Mouse (Mus musculus) intestine, embryonic 15.5 days (tissue): ENCODE data around the gene Glis3. TPM values are rescaled to one million over a fixed set of nuclear protein-coding genes. Genes with fewer than 3 reads are reported as not detected.

Source experiments
- ATAC-seq: fragments of 200-750 bp; cut with Nextera tagmentation; 2 replicates; pipeline ENCODE4 v1.8.0; 2017; ENCODE audit warnings: moderate TSS enrichment, moderate library complexity
- H3K27ac ChIP-seq: fragments of 300-500 bp; sonication (generic); 2 replicates; pipeline ENCODE4 v1.5.1; 2015; ENCODE audit warnings: mild to moderate bottlenecking, inconsistent platforms
- H3K27me3 ChIP-seq: fragments of 300-500 bp; sonication (generic); replicated peaks from 2 replicates; pipeline ENCODE4 v1.6.1; 2015; ENCODE audit warnings: inconsistent platforms
- H3K36me3 ChIP-seq: fragments of 300-500 bp; sonication (generic); 2 replicates; pipeline ENCODE4 v1.6.1; 2015; ENCODE audit warnings: inconsistent platforms
- H3K4me1 ChIP-seq: fragments of 300-500 bp; sonication (generic); replicated peaks from 2 replicates; pipeline ENCODE4 v1.6.1; 2015; ENCODE audit warnings: inconsistent platforms
- H3K4me2 ChIP-seq: fragments of 300-500 bp; sonication (generic); replicated peaks from 2 replicates; pipeline ENCODE4 v1.6.1; 2015; ENCODE audit warnings: mild to moderate bottlenecking, inconsistent platforms
- H3K4me3 ChIP-seq: fragments of 300-500 bp; sonication (generic); replicated peaks from 2 replicates; pipeline ENCODE4 v1.5.1; 2015; ENCODE audit warnings: inconsistent platforms
- H3K9ac ChIP-seq: fragments of 300-500 bp; sonication (generic); 2 replicates; pipeline ENCODE4 v1.6.1; 2015; ENCODE audit warnings: inconsistent platforms
- H3K9me3 ChIP-seq: fragments of 300-500 bp; sonication (generic); 2 replicates; pipeline ENCODE4 v1.6.1; 2016; ENCODE audit warnings: inconsistent platforms
- WGBS: fragments of 180-500 bp; shearing (Covaris S2); methylation state at CpG from one replicate; pipeline ENCODE4 v1.1.7; 2015; 5-methylcytosine and 5-hydroxymethylcytosine counted together
- polyA plus RNA-seq: library from polyadenylated mRNA; unstranded; fragments of >200 nt; fragmentation: Nextera tagmentation; extraction: Ambion mirVana; gene quantifications from 2 replicates; pipeline ENCODE4 v1.2.1, GENCODE M21; 2015

Gene Glis3
- polyA plus RNA-seq, 1 experiment from 2014 or later: 1.3 TPM

DNA sequence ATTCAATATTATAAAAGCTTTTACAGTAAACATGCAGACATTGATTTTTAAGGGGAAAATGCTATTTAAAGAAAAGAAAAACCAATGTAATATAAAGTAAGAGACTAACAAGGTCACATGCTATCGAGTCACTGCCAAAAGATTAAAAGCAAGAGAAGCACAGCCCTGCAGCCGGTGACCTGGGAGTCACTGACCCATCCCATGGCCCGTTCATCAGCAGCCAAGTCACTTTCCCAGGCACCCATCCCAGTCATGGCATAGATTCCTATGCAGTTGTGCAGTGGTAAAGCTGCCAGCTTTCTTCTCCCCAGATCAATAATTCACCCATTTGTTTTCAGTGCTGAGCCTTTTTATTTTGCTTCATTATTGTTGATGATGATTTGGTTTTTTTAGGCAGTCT, 110.0 kb downstream of the Glis3 start:
- no peak for ATAC-seq
- H3K36me3 ChIP-seq: no peaks in the 10 kb centered on the region
- 74% methylated on average over 3 of the region's 3 CpGs for WGBS
- H3K27ac ChIP-seq: no peak overlapping the region
- H3K4me3 ChIP-seq: no peak overlapping the region
- H3K9me3 ChIP-seq: no peaks in the 10 kb centered on the region
- no peaks in the 10 kb centered on the region for H3K4me1 ChIP-seq
- H3K9ac ChIP-seq: no peak overlapping the region
- no peaks in the 10 kb centered on the region for H3K27me3 ChIP-seq
- H3K4me2 ChIP-seq: no peak overlapping the region

DNA sequence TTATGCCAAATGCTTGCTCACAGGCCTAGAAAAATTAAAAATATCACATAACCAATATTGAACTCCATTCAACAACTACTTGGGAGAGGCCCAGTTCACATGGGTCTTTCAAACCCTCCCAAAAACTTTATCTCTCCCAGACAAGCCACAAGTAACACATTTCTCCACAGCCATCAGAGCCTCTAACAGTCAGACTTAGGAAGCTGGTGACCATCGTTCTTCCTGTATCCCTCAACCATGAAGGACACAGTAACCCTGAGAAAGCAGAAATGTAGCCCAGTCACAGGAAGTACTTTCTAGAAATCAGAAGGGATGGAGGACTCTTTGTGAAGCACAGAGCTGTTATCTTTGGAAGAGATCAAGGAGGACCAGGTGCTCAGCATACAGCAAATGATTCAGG, 112.8 kb downstream of the Glis3 start:
- no peak for ATAC-seq
- H3K27me3 ChIP-seq: no peaks in the 10 kb centered on the region
- H3K36me3 ChIP-seq: no peaks in the 10 kb centered on the region
- H3K4me1 ChIP-seq: no peaks in the 10 kb centered on the region
- H3K9me3 ChIP-seq: no peaks in the 10 kb centered on the region
- whole genome bisulfite sequencing: 74% methylated on average over 1 of the region's 1 CpGs
- H3K9ac ChIP-seq: no peak overlapping the region
- H3K4me2 ChIP-seq: no peak overlapping the region
- H3K4me3 ChIP-seq: no peak overlapping the region
- no peak overlapping the region for H3K27ac ChIP-seq

DNA sequence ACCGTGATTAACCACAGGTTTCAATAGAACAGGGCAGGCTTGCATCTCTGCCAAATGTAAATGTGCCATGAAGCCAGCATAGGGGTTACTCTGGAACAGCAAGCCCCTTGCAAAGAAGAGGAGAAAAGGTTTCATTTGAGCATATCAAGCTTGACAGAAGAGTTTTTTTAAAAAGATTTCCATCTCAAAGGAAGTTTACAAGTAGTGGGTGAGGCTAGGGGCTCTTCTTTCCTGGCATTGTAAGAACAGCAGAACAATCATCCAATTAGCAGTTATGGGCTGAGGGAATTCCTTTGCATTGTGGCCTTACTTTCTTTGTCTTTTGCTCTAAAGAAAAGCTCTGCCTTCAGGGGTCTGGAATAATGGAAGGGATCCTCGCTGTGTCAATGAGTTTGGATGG, 113.3 kb downstream of the Glis3 start:
- Histone ChIP-seq H3K9me3 (no peaks in the 10 kb centered on the region), H3K4me3 (no peak overlapping the region), H3K9ac (no peak overlapping the region), H3K27me3 (no peaks in the 10 kb centered on the region), H3K36me3 (no peaks in the 10 kb centered on the region), H3K4me1 (no peaks in the 10 kb centered on the region), H3K27ac (no peak overlapping the region), H3K4me2 (no peak overlapping the region)
- no peak for ATAC-seq
- WGBS: 42% methylated on average over 2 of the region's 2 CpGs

DNA sequence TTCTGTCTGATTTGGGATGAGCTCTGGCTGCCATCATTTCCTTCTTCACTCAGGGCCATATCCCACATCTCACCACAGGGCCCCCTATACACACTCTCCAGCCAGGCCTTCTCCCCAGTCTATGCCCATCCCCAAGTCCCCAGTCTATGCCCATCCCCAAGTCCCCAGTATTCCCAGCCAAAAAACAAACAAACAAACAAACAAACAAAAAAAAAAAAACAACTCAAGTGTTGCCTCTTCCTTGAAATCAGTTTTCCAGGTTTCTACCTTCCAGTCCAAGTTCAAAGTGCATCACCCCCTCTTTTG, 118.2 kb downstream of the Glis3 start:
- Histone ChIP-seq H3K9ac (no peak overlapping the region), H3K9me3 (no peaks in the 10 kb centered on the region), H3K27ac (no peak overlapping the region), H3K4me2 (no peak overlapping the region), H3K27me3 (no peaks in the 10 kb centered on the region), H3K36me3 (no peaks in the 10 kb centered on the region), H3K4me1 (peaks cover 5% of the 10 kb centered on the region), H3K4me3 (no peak overlapping the region)
- ATAC-seq: peak; percentile 65

DNA sequence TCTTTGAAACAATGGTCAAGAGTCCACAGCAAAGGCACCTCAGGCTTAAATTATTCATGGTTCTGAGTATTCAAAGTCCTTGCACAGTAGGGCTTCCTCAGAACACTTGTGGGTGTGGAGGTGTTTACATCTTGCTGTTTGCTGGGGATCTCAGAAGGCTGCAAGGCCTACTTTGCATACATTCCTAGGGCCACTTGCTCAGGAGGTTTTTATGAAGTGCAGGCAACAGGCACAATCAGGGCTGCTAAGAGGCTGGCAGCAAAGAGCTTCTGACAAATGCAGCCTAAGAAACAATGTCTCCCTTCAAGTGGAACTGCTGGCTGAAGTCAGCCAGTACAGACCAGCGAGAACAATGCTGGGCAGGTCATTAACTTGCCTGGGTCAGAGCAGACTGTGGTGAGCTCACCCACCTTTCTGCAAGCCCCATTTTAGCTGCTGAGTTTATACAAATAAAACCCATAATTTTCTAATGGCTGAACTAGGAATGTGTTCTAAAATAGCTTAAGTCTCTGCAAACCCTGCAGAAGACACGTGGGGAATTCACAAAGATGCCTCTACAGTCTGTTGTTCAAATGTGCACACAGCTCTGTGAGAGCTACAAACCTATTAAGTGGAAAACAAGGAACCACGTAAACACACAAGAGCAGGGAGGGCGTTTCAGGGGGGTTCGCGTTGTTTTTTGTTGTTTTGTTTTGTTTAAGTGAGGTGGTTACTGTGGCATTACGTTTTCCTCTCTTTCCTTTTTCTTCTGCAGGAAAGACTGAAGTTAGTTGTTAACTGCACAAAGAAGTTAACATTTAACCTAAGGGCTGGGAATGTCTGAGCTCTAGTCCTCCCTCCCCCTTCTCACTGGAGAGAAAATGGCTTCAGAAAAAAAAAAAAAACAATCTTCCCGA, 118.8 kb downstream of the Glis3 start:
- no peak overlapping the region for H3K27ac ChIP-seq
- 34% methylated on average over 8 of the region's 8 CpGs for WGBS

DNA sequence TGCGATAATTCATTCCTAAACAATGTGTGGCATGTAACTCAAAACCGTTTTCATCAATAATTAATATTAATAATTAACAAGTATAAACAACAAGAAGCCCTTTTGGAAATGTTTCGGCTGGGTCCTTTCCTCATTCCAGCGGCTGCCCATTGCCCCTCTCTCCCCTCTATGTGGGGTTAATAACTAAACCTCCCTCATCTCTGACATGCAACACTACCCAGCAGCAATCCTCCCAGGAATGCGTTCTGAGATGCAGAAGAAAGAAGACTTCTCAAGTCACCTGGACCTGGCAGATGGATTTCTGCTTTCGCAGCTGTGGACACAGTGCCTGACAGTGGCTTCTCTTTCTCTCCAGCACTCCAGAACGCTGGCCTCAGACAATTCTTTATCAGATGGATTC, 120.0 kb downstream of the Glis3 start:
- no peaks in the 10 kb centered on the region for H3K27me3 ChIP-seq
- ATAC-seq: no peak
- H3K4me3 ChIP-seq: no peak overlapping the region
- H3K27ac ChIP-seq: no peak overlapping the region
- no peaks in the 10 kb centered on the region for H3K36me3 ChIP-seq
- 37% methylated on average over 7 of the region's 7 CpGs for WGBS
- H3K9ac ChIP-seq: no peak overlapping the region
- no peak overlapping the region for H3K4me2 ChIP-seq
- H3K9me3 ChIP-seq: no peaks in the 10 kb centered on the region
- peaks cover 5% of the 10 kb centered on the region for H3K4me1 ChIP-seq

More for the DNA sequence above, 118.8 kb downstream of the Glis3 start:
- no peaks in the 10 kb centered on the region for H3K27me3 ChIP-seq
- peak; percentile 79 for ATAC-seq
- no peaks in the 10 kb centered on the region for H3K9me3 ChIP-seq
- H3K4me3 ChIP-seq: no peak overlapping the region
- H3K9ac ChIP-seq: no peak overlapping the region
- H3K36me3 ChIP-seq: no peaks in the 10 kb centered on the region
- peaks cover 5% of the 10 kb centered on the region for H3K4me1 ChIP-seq
- H3K4me2 ChIP-seq: no peak overlapping the region

DNA sequence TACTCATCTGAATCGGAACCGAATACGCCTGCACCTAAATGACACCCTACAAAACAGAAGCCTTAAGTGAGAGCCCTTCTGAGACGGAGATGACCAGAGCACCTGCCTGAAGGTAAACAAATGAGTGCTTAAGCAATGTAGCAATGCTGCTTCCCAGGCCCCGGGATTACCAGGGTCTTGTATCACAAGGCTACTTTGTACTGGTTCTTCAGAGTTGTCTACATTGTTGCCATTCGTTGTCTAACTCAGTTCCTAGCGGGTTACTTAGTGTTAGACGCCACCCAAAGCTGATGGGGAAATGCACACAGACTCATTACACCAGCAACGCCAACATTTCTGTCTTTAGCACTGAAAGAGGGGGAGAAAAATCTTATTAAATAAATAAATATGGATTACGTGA, 120.5 kb downstream of the Glis3 start:
- 57% methylated on average over 10 of the region's 10 CpGs for WGBS
- no peak overlapping the region for H3K4me3 ChIP-seq
- no peak overlapping the region for H3K9ac ChIP-seq
- H3K27me3 ChIP-seq: no peaks in the 10 kb centered on the region
- no peak overlapping the region for H3K4me2 ChIP-seq
- H3K27ac ChIP-seq: no peak overlapping the region
- H3K4me1 ChIP-seq: peaks cover 5% of the 10 kb centered on the region
- no peaks in the 10 kb centered on the region for H3K36me3 ChIP-seq
- no peaks in the 10 kb centered on the region for H3K9me3 ChIP-seq
- ATAC-seq: no peak

DNA sequence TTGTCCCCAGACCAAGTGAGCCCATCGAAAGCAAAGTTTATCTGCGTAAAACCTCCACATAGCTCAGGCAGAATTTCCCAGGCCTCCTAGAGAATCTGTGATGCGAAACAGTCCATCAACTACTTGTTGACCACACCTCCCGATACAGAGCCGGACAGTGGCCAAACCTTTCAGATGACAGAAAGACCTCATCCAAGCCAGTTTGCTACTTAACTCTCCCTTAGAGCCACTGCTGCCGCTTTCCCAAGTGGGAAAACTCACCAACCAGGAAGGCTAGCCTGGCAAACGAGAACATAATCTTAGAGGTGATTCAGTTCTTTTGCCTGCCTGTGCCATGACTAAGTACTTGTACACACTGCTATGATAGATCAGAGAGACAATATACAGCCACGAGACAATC, 121.2 kb downstream of the Glis3 start:
- Histone ChIP-seq H3K4me1 (peaks cover 5% of the 10 kb centered on the region), H3K36me3 (no peaks in the 10 kb centered on the region), H3K9ac (no peak overlapping the region), H3K27me3 (no peaks in the 10 kb centered on the region), H3K9me3 (no peaks in the 10 kb centered on the region), H3K4me2 (no peak overlapping the region), H3K27ac (no peak overlapping the region), H3K4me3 (no peak overlapping the region)
- 68% methylated on average over 8 of the region's 8 CpGs for WGBS
- no peak for ATAC-seq

DNA sequence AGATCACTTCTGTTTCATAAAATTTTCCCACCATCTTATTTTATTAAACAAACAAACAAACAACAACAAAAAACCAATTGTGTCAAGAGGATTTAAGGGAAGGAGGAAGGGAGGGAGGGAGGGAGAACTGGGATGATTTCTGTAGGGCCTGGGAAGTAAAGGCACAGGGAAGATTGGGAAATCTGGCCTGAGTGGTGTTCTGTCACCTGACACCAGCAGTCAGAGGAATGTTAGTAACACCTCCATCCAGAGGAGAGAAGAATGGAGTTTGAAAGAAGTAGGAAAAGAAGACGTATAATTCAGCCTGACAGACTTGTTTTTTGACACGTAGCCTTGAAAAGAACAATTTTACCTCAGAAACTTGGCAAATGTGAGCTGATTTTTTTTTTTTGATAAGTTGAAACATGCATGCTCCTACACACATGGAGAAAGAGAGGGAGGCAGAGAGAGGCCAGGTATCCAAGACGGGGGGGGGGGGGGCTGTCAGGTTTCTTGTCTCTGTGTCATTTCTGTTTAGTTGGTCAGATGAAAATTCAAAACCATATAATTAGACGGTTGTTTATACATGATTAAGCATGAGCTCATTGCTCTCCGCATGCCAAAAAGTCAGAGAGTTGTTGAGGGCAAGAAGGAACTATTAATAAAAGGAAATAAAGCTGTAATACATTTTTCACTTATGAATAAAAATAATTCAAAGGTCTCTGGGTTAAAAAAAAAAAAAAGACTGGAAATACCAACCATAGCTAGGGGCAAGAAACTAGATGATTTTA, 122.1 kb downstream of the Glis3 start:
- Histone ChIP-seq H3K36me3 (no peaks in the 10 kb centered on the region), H3K9ac (no peak overlapping the region), H3K27me3 (no peaks in the 10 kb centered on the region), H3K4me2 (no peak overlapping the region), H3K4me1 (peaks cover 5% of the 10 kb centered on the region), H3K27ac (no peak overlapping the region), H3K9me3 (no peaks in the 10 kb centered on the region), H3K4me3 (no peak overlapping the region)
- no peak for ATAC-seq
- 57% methylated on average over 5 of the region's 5 CpGs for WGBS

DNA sequence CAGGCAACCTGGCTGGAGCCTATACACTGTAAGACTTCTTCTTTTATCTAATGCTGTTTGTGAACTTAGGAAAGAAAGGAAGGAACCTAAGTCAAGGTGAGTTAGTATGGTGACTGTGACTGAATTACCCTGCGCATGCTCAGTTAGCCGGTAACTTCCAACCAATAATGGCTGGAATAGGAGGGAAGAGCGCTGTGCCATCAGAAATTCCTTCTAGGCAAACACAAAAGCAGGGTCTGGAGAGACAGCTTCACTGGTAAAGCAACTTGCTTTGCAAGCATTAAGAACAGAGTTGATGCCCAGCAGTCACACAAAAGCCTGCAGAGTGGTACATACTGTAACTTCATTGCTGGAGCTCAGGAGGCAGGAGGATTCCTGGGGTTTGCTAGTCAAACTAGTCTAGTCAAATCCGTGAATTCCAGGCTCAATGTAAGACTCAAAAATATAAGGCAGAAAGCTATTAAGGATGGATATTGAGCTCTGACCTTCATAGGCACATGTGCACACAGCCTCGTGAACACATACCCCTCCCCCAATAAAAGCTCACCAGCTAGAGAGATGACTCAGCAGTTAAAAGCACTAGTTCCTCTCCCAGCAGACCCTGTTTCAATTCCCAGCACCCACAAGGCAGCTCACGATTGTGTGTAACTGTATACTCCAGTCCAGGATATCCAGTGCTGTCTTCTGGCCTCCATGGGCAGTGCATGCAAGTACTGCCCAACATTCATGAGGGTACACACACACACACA, 124.5 kb downstream of the Glis3 start:
- WGBS: 80% methylated on average over 6 of the region's 6 CpGs
- Histone ChIP-seq H3K27ac (no peak overlapping the region), H3K9me3 (no peaks in the 10 kb centered on the region), H3K9ac (no peak overlapping the region), H3K4me3 (no peak overlapping the region), H3K4me1 (no peaks in the 10 kb centered on the region; the same call in 1 of the 2 replicates), H3K36me3 (no peaks in the 10 kb centered on the region), H3K4me2 (no peak overlapping the region), H3K27me3 (no peaks in the 10 kb centered on the region)
- no peak for ATAC-seq

DNA sequence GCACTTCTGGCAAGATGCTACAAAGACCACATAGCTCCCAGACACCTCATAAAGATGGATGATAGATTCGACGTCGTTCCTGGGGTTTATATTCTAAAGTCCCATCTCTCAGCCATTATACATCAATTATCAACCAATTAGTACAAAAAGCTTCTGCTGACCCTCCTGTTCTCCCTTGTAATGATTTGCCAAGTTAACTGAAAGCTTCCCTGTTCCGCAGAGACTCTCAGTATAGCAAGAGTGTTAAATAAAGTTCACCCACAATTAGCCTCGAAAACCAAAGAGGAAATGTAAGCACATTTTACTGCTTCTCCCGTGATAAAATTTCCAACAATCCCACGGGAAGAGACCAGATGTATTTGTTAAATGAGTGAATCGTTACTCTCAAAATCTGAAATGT, 129.3 kb downstream of the Glis3 start:
- Histone ChIP-seq H3K27me3 (no peaks in the 10 kb centered on the region), H3K4me3 (no peak overlapping the region), H3K27ac (no peak overlapping the region), H3K36me3 (no peaks in the 10 kb centered on the region), H3K4me1 (no peaks in the 10 kb centered on the region), H3K9ac (no peak overlapping the region), H3K4me2 (no peak overlapping the region), H3K9me3 (no peaks in the 10 kb centered on the region)
- 29% methylated on average over 8 of the region's 8 CpGs for WGBS
- no peak for ATAC-seq

DNA sequence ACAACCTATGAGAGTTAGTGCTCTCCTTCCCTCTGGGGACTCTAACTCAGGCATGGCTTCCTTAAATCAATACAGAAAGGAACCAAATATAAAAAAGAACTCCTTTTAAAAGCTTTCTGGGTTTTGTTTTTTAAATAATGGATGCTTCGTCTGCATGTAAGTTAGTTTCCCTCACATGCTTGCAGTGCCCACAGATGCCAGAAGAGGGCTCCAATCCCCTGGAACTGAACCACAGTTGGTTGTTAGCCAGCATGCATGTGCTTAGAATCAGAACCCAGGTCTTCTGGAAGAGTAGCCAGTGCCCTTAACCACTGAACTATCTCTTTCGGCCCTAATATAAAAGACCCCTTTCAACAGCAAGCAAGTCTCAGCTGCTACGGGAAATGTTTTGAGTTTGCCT, 132.9 kb downstream of the Glis3 start:
- H3K27ac ChIP-seq: no peak overlapping the region
- no peak overlapping the region for H3K9ac ChIP-seq
- H3K4me1 ChIP-seq: no peaks in the 10 kb centered on the region
- no peaks in the 10 kb centered on the region for H3K36me3 ChIP-seq
- H3K4me2 ChIP-seq: no peak overlapping the region
- H3K27me3 ChIP-seq: no peaks in the 10 kb centered on the region
- no peaks in the 10 kb centered on the region for H3K9me3 ChIP-seq
- H3K4me3 ChIP-seq: no peak overlapping the region
- no peak for ATAC-seq
- 97% methylated on average over 3 of the region's 3 CpGs for WGBS
